Mouse (Mus musculus): ENCODE results near the gene Gm4756.
"Not testable (repeated sequence)": the region's sequence is repeated elsewhere in the genome, so short reads cannot be mapped to it uniquely, and the experiment has no call there.

The Gm4756 gene

DNA sequence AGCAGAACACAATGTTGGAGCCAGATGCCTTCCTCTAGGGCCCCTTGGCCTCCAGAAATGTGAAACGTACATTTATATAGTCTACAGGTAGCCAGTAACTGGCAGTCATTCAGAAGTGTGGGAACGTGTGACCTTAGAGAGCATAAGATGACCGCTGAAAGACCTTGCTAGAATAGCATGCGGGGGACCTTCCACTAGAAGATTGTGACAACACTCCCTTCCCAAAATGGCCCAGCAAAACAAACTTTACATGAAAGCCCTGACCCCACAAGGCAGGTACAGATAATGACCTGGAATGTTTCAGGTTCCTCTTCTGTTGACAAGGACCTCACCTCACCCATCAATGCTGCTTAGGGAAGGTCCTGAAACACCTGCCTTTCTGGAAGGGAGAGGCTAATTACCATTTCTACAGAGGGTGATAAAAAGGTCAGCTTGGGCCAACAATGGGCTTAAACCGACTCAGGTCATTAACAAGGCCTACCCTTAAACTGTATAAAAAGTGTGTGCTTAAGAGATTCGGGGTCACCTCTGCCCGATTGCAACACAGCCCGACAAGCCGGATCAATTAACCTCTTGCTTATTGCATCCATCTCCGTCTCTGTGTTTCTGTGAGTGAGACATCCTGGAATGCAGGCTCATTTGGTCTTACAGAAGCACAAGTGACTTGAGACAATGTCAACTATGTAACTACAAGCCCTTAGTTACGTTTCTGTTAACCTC lies at the start of gene Gm4756:
Gm4756 (minus strand) TSS at position 51 of the 720 bp plus-strand sequence.
- DNase-seq (ENCODE audit: extremely low read depth, low read depth), result no peak

DNA sequence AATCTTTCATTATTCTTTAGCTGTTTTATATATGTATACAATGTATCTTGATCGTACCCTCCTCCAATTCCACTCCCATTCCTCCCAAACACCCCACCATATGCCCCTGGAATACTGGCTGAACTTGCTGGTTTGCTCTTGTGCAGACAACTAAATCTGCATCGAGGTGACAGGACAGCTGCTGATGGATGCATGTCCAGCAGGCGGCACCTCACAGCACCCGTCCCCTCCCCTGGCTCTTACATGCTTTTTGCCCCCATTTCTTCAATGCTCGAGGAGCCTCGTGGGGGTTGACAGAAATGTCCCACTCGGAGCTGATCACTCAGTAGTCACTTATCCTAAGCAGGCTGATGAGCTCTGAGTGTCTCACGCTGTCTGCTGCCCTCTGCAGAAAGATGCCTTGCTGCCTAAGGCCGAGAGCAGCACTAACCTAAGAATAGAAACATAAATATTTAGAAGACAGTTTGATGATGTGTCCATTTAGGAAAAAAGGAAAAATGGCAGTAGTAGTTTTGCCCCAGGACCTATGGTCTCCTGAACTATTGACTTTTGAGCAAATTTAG lies 45.5 kb upstream of the Gm4756 start:
- no peak for DNase-seq (ENCODE audit: extremely low read depth, low read depth)

DNA sequence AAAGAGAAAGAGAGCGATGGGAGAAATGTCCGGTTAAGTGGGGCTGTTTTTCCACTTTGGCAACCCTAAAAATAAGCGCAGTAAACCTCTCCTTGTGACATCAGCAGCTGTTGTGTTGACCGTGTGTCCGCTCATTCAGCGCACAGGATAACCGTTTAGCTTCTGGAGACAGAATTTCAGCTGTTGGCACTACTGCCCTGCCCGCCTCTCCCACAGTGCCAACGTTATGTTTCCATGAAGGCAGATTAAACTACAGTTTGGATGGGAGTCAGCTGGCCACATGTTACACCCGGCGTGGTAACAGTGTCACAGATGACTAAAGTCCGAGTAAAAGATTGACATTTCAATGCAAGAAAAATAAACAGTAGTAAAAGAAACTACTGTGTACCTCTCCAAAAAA lies 45.0 kb upstream of the Gm4756 start:
- no peak for DNase-seq (ENCODE audit: extremely low read depth, low read depth)

DNA sequence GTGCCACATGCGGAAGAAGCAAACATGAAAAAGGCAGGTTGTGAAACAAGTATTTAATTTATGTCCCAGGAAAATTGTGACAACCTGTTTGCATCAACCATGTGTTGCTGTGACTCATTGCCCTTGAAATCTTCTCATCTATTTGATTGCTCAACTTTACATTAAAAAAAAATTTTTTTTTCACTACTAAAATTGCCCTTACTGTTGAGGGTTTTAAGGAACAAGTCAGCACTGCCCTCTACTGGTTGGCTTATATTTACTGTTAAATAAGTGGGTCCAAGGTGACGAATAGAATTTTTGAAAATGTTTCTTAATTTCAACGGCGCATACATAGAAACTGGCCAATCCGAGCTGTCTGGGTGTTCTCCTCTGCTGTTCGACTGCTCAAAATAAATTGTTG lies 44.4 kb upstream of the Gm4756 start:
- DNase-seq (ENCODE audit: extremely low read depth, low read depth), result peak; percentile 53

DNA sequence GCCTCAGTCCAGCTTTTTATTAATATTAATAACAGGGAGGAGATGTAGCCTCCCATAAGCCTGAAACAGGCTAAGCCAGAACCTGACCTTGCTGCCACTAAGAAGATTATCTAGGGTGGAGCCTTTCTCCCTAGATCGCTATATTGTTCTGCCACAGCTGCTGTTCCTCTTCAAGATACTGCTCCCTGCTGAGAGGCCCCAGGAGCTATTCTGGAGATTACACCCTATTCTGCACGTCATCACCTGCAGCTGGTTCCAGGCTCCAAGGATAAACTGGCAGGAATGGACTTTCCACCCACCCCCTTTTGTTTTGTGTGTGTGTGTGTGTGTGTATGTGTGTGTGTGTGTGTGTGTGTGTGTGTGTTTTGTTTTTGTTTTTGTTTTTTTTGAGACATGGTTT lies 38.8 kb upstream of the Gm4756 start:
- DNase-seq (ENCODE audit: extremely low read depth, low read depth), result not testable (repeated sequence)

DNA sequence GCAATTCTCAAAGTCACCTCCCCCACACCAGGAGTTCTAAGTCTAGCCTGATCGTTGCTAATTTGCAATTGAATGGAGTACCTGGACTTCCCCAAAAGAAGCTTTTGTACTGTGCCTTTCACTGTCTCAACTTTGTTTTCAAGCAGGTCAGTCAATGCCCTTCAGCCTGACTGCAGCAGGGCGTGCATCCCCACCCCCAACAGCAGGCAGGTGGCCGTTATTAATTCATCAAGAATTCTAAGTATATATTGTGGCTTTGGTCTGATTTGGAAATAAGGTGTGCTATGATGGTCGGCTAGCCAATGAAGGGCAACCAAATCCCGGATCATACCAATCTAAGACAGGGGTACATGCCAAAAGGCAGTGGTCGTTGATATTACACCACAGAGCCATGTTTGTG lies 38.3 kb upstream of the Gm4756 start:
- not testable (repeated sequence) for DNase-seq (ENCODE audit: extremely low read depth, low read depth)

DNA sequence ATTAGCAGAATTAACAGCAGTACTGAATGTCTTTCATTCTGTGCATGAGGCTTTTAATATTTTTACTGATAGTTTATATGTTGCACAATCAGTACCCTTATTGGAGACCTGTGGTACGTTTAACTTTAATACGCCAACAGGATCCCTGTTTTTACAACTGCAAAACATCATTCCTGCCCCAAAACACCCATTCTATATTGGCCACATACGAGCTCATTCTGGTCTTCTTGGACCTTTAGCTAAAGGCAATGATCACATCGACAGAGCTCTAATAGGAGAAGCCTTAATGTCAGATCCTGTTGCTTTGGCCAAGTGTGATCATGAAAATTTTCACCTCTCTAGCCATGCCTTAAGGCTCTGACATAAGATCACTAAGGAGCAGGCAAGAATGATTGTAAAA lies 37.1 kb upstream of the Gm4756 start:
- not testable (repeated sequence) for DNase-seq (ENCODE audit: extremely low read depth, low read depth)

DNA sequence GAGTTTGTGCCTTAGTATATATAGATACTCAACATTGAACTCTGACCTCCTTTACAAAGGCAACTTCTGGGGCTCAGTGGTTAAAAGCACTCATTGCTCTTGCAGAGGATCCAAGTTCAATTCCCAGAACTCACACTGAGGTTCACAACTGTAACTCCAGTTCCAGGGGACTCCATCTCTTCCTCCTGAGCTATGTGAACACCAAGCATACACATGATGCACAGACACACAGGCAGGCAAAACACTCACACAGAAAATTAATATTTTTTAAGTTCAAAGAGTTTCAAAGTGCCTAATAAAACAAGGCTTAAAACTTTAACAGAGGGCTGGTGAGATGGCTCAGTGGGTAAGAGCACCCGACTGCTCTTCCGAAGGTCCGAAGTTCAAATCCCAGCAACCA lies 34.2 kb upstream of the Gm4756 start:
- DNase-seq (ENCODE audit: extremely low read depth, low read depth), result no peak

DNA sequence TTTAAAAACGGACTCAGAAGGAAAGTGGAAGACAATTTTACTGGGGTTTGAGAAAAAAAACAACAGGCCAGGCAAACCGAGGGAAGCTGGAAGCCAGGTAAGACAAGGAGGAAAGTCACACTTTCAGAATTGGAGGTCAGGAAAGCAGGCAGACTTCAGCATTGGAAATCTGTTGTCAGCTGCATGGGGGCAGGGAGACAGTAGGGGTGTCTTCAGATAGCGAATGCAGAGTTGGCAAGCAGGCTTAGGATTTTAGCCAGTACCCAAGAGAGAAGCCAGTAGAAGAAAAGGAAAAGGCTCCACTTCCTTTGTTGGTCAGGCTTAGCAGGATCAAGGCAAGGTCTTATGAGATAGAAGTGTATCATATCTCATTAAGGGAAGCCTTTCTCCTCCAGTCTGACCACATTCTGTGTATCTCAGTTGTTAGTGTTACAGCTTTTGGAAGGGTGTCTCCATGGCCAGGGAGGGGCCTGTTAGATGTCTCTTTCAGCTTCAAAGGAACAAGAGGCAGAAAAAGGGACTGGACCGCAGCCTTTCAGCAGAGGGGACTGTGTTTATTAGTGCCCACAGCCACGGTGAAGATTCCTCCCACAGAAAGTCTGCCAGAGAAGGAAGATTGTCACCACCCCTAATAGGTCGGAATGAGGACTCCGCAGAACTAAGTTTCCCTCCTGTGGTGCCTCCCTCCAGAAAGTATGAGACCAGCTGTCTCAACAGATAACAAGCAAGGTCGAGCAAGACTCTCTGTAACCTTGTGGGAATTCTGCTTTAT lies 33.2 kb upstream of the Gm4756 start:
- peak; percentile 59 for DNase-seq (ENCODE audit: extremely low read depth, low read depth)

DNA sequence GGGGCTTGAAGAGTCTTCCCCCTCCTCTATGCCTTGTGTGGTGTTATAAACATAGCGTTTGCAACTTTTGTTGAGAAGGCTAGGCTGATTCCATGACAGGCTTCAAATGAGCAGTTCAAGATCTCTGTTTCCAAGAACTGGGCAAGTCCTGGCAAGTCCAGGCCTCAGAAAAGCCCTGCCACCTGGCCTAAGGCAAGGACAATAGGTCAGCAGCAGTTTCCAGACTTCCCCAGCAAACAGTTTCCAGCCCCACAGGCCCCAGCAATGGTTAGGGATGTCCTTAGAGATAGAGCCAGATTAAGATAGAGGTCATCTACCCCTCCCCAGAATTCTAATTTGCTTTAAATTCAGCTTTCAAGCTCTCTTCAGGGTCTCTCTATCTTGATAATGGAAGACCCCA lies 32.5 kb upstream of the Gm4756 start:
- DNase-seq (ENCODE audit: extremely low read depth, low read depth), result no peak

DNA sequence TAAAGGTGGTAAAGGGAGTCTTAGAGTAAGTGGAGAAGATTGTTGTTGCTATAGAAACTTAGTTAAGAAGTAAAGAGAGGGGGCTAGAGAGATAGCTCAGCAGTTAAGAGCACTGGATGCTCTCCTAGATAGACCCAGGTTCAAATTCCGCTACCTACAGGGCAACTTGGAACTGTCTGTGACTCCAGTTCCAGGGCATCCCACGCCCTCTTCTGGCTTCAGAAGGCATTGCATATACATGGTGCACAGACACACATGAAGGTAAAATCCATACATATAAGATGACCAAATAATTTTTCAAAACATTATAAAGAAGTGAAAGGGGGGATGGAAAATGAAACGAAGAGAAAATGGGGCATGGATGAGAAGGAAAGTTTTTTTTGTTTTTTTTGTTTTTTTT lies 30.2 kb upstream of the Gm4756 start:
- no peak for DNase-seq (ENCODE audit: extremely low read depth, low read depth)

DNA sequence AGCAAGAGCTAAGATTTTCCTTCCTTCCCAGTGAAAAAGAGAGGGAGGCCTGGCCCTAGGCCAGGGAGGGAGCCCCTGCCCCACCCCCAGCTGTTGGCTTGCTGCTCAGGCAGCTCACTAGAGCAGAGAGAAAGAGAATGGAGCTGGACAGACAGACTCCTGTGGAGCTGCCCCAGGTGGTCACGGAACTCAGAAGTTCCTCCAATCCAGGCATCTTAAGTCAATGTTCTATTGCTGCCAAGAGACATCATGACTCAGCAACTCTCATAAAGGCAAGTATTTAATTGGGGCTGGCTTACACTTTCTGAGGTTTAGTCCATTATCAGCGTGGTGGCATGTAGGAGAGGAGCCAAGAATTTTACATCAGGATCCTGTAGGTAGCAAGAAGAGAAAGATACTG lies 25.4 kb upstream of the Gm4756 start:
- DNase-seq (ENCODE audit: extremely low read depth, low read depth), result peak; percentile 46

DNA sequence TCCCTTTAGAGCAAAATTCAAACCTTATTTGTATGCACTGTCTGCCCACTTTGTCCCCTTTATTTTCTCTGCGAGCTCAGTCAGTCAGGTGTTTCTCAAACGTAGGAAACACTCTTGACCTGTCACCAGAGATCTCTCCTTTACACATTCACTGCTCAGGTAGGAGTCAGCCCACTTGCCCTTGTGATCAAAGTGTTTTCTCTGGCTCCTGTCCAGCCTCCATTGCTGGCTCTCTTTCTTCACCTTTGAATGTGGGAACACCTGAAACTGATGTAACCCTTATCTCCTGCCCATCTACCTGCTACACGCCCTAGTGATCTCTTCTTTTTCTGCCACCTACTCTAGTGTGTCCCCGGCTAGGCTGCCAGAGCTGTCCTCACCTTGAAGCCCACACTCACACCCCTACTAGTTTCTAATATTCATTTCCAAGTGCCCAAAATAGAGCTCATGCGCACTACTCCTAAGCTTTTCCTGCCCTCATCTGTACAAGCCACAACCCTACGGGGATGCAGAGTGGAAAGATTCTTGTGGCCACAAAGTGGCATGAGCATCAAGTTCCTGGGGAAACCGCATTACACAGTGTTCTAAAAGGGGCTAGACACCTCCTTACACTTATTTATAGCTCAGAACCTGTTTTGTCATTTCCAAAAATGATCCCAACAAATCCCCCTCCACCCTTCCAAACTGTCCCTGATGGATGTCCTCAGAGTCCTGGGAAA lies 24.8 kb upstream of the Gm4756 start:
- no peak for DNase-seq (ENCODE audit: extremely low read depth, low read depth)

DNA sequence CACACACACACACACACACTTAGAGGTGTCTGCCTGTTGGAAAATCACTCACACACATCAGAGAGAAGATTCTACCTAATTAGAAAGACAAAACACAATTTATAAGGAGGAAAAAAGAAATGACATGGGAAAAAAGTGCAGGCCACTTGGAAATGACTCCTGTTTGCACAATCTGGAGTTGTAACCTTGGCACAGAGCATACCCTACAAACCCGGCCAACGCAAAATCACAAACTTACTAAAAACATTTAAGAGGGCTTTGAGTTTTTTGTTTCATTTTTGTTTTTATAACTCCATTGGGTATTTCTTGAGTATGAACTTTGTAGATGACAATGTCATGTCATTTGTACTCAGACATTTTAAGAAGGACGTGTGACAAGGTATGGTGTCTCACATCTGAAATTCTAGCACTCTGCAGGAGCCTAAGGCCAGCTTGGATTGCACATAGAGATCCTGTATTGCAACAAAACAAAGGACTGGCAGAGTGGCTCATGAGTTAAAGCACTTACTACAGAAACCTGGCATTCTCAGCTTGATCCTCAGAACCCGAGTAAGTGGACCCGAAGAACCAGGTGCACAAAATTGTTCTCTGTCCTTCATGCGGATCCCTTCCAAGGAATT lies 22.2 kb upstream of the Gm4756 start:
- no peak for DNase-seq (ENCODE audit: extremely low read depth, low read depth)

DNA sequence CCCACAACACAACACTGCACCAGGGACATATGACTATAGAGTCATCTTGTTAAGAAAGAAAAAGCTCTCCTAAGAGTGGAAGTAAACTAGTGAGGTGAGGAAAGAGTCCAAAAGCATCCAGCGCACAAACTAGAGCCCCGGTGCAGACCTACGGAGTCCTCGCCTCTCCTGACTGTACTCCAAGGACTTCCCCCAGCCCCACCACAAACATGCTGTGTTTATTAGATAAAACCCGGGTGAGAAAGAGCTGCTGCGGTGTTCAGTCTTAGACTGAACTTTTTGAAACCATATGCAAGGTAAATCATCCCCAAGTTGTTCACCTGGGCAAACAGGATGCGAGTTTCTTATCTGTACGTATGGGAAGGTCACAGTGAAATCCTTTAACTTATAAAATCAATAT lies 21.5 kb upstream of the Gm4756 start:
- DNase-seq (ENCODE audit: extremely low read depth, low read depth), result peak; percentile 65

DNA sequence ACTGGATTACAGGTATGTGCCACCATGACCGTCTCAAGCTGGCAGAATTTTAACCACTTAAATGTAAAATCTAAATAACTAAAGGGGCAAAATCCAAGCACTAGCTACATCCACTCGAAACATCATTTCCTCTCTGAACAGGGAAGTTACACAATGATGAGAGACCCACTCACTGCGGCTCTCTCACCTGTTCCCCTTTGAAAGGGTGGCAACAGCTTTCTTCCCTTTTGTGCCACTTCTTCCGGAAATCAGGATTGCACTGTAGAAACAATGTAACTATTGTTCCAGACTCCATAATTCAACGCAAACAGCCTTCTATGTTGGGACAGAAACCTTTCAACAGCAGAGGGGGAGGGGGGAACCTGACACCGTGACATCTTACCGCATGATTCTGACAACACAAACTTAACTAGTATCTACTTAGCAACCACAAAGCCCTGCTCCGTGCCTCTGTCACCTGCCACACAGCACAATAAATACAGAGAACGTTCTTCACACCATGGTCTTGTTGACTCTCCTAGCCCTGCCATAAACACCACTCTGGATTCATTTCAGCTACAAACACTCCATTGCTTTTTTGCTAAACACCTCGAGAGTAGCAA lies 18.5 kb upstream of the Gm4756 start:
- no peak for DNase-seq (ENCODE audit: extremely low read depth, low read depth)

DNA sequence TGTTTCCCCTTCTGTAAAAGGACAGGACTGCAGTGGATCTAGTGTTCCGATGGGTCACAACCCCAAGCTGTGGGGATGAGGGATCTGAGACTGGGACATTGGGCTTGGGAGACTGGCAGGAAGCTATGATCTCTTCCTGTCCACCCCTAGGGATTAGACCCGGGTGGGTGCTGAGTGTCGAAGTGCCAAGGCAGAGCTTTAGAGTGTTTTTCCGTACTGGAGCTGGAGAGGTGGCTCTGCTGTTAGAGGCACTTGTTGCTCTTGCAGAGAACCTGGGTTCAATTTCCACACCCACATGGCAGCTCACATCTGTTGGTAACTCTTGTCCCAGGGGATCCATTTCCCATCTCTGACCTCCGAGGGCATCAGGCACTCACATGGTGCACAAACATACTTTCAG lies 16.6 kb upstream of the Gm4756 start:
- no peak for DNase-seq (ENCODE audit: extremely low read depth, low read depth)

DNA sequence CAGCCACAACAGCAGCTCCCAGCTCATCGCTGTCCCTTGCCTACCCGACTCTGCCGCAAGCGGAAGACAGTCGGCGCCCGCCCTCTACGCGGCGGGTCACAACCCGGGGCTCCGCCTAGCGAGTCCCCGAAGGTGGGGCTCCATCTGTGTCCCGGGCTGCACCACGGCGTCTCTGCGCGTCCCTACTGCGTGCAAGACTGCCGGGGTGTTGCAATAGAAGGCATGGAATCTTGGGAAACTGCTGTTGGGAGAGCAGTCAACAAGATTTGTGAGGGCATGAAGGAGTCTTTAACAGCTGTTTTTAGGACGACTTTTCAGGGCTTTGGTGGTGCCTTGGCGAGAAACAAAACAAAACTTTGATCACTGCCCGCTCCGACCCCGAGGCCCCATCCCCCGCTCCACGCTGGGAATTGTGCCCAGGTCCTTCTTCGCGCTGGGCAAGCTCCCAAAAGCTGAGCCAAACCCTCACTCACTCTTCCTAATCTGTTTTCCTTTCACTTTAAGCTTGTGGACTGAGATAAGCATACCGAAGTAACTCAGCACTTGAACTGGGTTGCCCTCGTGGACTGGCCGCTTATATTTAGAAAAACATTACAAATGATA lies 15.4 kb upstream of the Gm4756 start, which contains the start of gene Dhrs7:
Dhrs7 (minus strand) TSS at position 175 of the 603 bp plus-strand sequence.
- DNase-seq (ENCODE audit: extremely low read depth, low read depth), result peak; percentile 65

DNA sequence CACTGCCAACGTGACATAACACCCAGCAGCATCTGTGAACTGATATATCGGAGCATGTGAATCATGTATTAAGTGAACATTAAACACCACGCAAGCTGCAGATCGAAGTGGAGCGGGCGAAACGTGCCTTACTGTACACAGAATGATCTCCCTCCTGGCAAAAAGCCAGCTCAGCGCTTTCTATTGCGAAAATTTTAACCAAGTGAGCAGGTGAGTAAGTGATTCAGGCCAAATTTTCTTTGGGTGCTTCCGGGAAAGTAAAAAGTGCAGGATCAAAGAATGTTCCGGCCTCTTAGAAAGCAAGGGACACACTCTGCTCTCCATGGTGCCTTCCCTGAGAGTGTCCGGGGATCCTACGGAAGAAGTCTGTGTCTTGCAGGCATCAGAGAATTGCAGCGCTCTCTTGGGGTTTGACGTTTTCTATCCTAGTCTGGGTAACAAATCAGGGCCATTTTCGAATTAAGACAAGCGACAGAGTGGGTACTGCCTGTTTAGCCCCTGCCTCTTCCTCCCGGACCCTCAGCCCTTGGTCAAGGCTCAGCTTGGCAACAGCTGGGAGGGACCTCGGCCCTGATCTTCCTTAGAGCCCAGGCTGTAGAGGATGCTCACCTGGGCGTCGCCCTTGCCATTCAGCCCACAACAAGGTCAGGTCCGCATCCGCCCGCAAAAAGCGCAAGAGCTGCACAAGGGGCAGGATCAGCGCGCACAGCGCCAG lies 14.7 kb upstream of the Gm4756 start:
- DNase-seq (ENCODE audit: extremely low read depth, low read depth), result peak; percentile 32

DNA sequence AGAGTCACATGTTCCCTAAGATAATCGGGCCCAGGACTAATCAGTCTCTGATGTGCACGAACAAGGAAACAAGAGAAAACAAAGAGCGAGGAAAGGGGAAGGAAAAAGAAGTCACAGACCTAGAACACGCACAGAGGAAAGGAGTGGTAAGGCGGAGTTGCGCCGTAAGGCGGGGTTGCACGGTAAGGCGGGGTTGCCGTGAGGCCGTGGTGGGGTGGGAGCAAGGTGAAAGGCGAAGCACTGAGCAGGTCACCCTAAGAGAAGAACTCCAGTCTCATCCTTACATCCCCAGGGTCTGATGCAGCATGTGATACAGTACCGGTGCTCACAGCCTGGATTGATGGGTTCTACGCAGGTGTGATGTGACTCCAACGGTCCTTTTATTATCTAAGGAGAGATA lies 6.3 kb upstream of the Gm4756 start:
- DNase-seq (ENCODE audit: extremely low read depth, low read depth), result no peak

Data from MEL-GATA-1-ER (cell line).